Mouse (Mus musculus) liver, embryonic 12.5 days (tissue): ENCODE results near the gene Carns1. TPM values are rescaled to one million over a fixed set of nuclear protein-coding genes. Genes with fewer than 3 reads are reported as not detected.
"Not testable (repeated sequence)": the region's sequence is repeated elsewhere in the genome, so short reads cannot be mapped to it uniquely, and the experiment has no call there.

ENCODE experiments used
- ATAC-seq: fragments of 200-750 bp; cut with Nextera tagmentation; 2 replicates; pipeline ENCODE4 v1.8.0; 2017; ENCODE audit warnings: moderate number of reproducible peaks, mild to moderate bottlenecking, moderate library complexity
- H3K27ac ChIP-seq: fragments of 300-500 bp; sonication (generic); 2 replicates; pipeline ENCODE4 v1.5.1; 2016; ENCODE audit warnings: mild to moderate bottlenecking
- H3K27me3 ChIP-seq: fragments of 300-500 bp; sonication (generic); replicated peaks from 2 replicates; pipeline ENCODE4 v1.6.1; 2016; ENCODE audit warnings: mild to moderate bottlenecking, moderate library complexity
- H3K36me3 ChIP-seq: fragments of 300-500 bp; sonication (generic); 2 replicates; pipeline ENCODE4 v1.6.1; 2016; ENCODE audit warnings: mild to moderate bottlenecking, moderate library complexity
- H3K4me1 ChIP-seq: fragments of 300-500 bp; sonication (generic); 2 replicates; pipeline ENCODE4 v1.6.1; 2016
- H3K4me2 ChIP-seq: fragments of 300-500 bp; sonication (generic); 2 replicates; pipeline ENCODE4 v1.6.1; 2016; ENCODE audit warnings: mild to moderate bottlenecking, moderate library complexity
- H3K4me3 ChIP-seq: fragments of 300-500 bp; sonication (generic); 2 replicates; pipeline ENCODE4 v1.5.1; 2016; ENCODE audit warnings: mild to moderate bottlenecking, moderate library complexity
- H3K9ac ChIP-seq: fragments of 300-500 bp; sonication (generic); 2 replicates; pipeline ENCODE4 v1.6.1; 2016; ENCODE audit warnings: mild to moderate bottlenecking, moderate library complexity
- H3K9me3 ChIP-seq: fragments of 300-500 bp; sonication (generic); replicated peaks from 2 replicates; pipeline ENCODE4 v1.6.1; 2016; ENCODE audit warnings: mild to moderate bottlenecking, moderate library complexity
- WGBS: fragments of 180-500 bp; shearing (Covaris S2); methylation state at CpG from one replicate; pipeline ENCODE4 v1.1.7; 2016; ENCODE audit not compliant: insufficient replicate concordance; 5-methylcytosine and 5-hydroxymethylcytosine counted together
- polyA plus RNA-seq: library from polyadenylated mRNA; unstranded; fragments of >200 nt; fragmentation: Nextera tagmentation; extraction: Ambion mirVana; gene quantifications from 2 replicates; pipeline ENCODE4 v1.2.1, GENCODE M21; 2016

Carns1 gene
- polyA plus RNA-seq, 1 experiment from 2014 or later: 1.3 TPM

- no peak overlapping the region; the same call in 1 of the 2 replicates for H3K27ac ChIP-seq
- H3K27me3 ChIP-seq: peaks cover 13% of the 10 kb centered on the region
- no peak overlapping the region for H3K4me3 ChIP-seq
- no peak overlapping the region for H3K9ac ChIP-seq
- H3K36me3 ChIP-seq: peaks cover 37% of the 10 kb centered on the region
- no peak for ATAC-seq
- H3K9me3 ChIP-seq: no peaks in the 10 kb centered on the region
- 89% methylated on average over 4 of the region's 4 CpGs for WGBS
- H3K4me1 ChIP-seq: peaks cover 45% of the 10 kb centered on the region
- H3K4me2 ChIP-seq: no peak overlapping the region
Measured at GRCm38 (mm10) chr19:4134354-4134753, 40.9 kb downstream of the Carns1 start.

GRCm38 (mm10) chr19:4131768-4132167 lies 43.5 kb downstream of the Carns1 start:
- no peaks in the 10 kb centered on the region for H3K27me3 ChIP-seq
- no peaks in the 10 kb centered on the region for H3K9me3 ChIP-seq
- 88% methylated on average over 2 of the region's 2 CpGs for WGBS
- peak overlapping the region; percentile 85 for H3K4me2 ChIP-seq
- peak; percentile 17 for ATAC-seq
- peak overlapping the region; percentile 74 for H3K9ac ChIP-seq
- peak overlapping the region; percentile 88 for H3K27ac ChIP-seq
- peaks cover 60% of the 10 kb centered on the region for H3K4me1 ChIP-seq
- H3K36me3 ChIP-seq: peaks cover 56% of the 10 kb centered on the region
- 0 out of 2 replicates have a peak overlapping the region, but pooled peaks have one; percentile 66 for H3K4me3 ChIP-seq

- peaks cover 56% of the 10 kb centered on the region for H3K36me3 ChIP-seq
- H3K9ac ChIP-seq: peak overlapping the region; percentile 74
- no peaks in the 10 kb centered on the region for H3K9me3 ChIP-seq
- ATAC-seq: peak; percentile 87
- H3K27ac ChIP-seq: peak overlapping the region; percentile 88
- 40% methylated on average over 5 of the region's 5 CpGs for WGBS
- peaks cover 61% of the 10 kb centered on the region for H3K4me1 ChIP-seq
- peak overlapping the region; percentile 85 for H3K4me2 ChIP-seq
- H3K27me3 ChIP-seq: no peaks in the 10 kb centered on the region
- peak overlapping the region; percentile 66 for H3K4me3 ChIP-seq
Measured at GRCm38 (mm10) chr19:4131075-4131474, 44.2 kb downstream of the Carns1 start.

GRCm38 (mm10) chr19:4130106-4130505 lies 45.2 kb downstream of the Carns1 start:
- Histone ChIP-seq H3K27me3 (no peaks in the 10 kb centered on the region), H3K9me3 (no peaks in the 10 kb centered on the region), H3K27ac (peak overlapping the region; percentile 88), H3K9ac (peak overlapping the region; percentile 74), H3K4me2 (peak overlapping the region; percentile 85), H3K36me3 (peaks cover 56% of the 10 kb centered on the region), H3K4me1 (peaks cover 57% of the 10 kb centered on the region), H3K4me3 (peak overlapping the region; percentile 66)
- 73% methylated on average over 4 of the region's 4 CpGs for whole genome bisulfite sequencing
- no peak for ATAC-seq

- Histone ChIP-seq H3K27me3 (no peaks in the 10 kb centered on the region), H3K9me3 (no peaks in the 10 kb centered on the region), H3K4me3 (0 out of 2 replicates have a peak overlapping the region, but pooled peaks have one; percentile 66), H3K27ac (peak overlapping the region; percentile 88), H3K9ac (peak overlapping the region; percentile 74; the same call in 1 of the 2 replicates), H3K36me3 (peaks cover 56% of the 10 kb centered on the region), H3K4me2 (peak overlapping the region; percentile 85), H3K4me1 (peaks cover 63% of the 10 kb centered on the region)
- ATAC-seq: no peak
- 92% methylated on average over 7 of the region's 7 CpGs for whole genome bisulfite sequencing
Measured at GRCm38 (mm10) chr19:4129462-4129861, 45.8 kb downstream of the Carns1 start.

GRCm38 (mm10) chr19:4126759-4127495 lies 48.4 kb downstream of the Carns1 start:
- Histone ChIP-seq H3K36me3 (peaks cover 39% of the 10 kb centered on the region), H3K4me1 (peaks cover 83% of the 10 kb centered on the region), H3K27ac (peak overlapping the region; percentile 88), H3K4me2 (peak overlapping the region; percentile 76), H3K9ac (peak overlapping the region; percentile 89), H3K9me3 (no peaks in the 10 kb centered on the region), H3K4me3 (peak overlapping the region; percentile 82), H3K27me3 (no peaks in the 10 kb centered on the region)
- 64% methylated on average over 7 of the region's 7 CpGs for WGBS
- ATAC-seq: no peak

GRCm38 (mm10) chr19:4125741-4126696 lies 49.3 kb downstream of the Carns1 start, which contains the start of gene Aip:
TSS of gene Aip (minus strand) at chr19:4125858.
- Histone ChIP-seq H3K9me3 (no peaks in the 10 kb centered on the region), H3K4me2 (peak within 1 kb of the TSS; percentile 76), H3K36me3 (peaks cover 30% of the 10 kb centered on the region), H3K4me3 (peak within 1 kb of the TSS; percentile 82), H3K9ac (peak within 1 kb of the TSS; percentile 89), H3K27ac (peak within 1 kb of the TSS; percentile 88), H3K27me3 (no peaks in the 10 kb centered on the region), H3K4me1 (peaks cover 80% of the 10 kb centered on the region)
- peak; percentile 92 for ATAC-seq
- WGBS: 2% methylated on average over 64 of the region's 64 CpGs

- peak; percentile 11; the same call in 1 of the 2 replicates for ATAC-seq
- H3K4me2 ChIP-seq: peak overlapping the region; percentile 76
- H3K9me3 ChIP-seq, H3K27me3 ChIP-seq: not testable (repeated sequence)
- 37% methylated on average over 3 of the region's 4 CpGs for WGBS
- H3K36me3 ChIP-seq: peaks cover 27% of the 10 kb centered on the region
- peak overlapping the region; percentile 82 for H3K4me3 ChIP-seq
- peak overlapping the region; percentile 89 for H3K9ac ChIP-seq
- H3K4me1 ChIP-seq: peaks cover 80% of the 10 kb centered on the region
- peak overlapping the region; percentile 85 for H3K27ac ChIP-seq
Measured at GRCm38 (mm10) chr19:4125268-4125667, 50.0 kb downstream of the Carns1 start.

- Histone ChIP-seq H3K27ac (peak overlapping the region; percentile 85), H3K9me3 (no peaks in the 10 kb centered on the region), H3K36me3 (peaks cover 20% of the 10 kb centered on the region), H3K4me3 (no peak overlapping the region), H3K27me3 (no peaks in the 10 kb centered on the region), H3K4me1 (peaks cover 80% of the 10 kb centered on the region), H3K4me2 (peak overlapping the region; percentile 76), H3K9ac (peak overlapping the region; percentile 25)
- no peak for ATAC-seq
- WGBS: 79% methylated on average over 4 of the region's 4 CpGs
Measured at GRCm38 (mm10) chr19:4124432-4124831, 50.8 kb downstream of the Carns1 start.

- 42% methylated on average over 7 of the region's 7 CpGs for WGBS
Measured at GRCm38 (mm10) chr19:4122411-4123370, 52.6 kb downstream of the Carns1 start.

GRCm38 (mm10) chr19:4121896-4122295 lies 53.4 kb downstream of the Carns1 start:
- H3K36me3 ChIP-seq: peaks cover 16% of the 10 kb centered on the region
- not testable (repeated sequence) for H3K9me3 ChIP-seq, ATAC-seq, H3K27me3 ChIP-seq, H3K4me3 ChIP-seq
- H3K9ac ChIP-seq: 0 out of 2 replicates have a peak overlapping the region, but pooled peaks have one; percentile 36
- H3K4me1 ChIP-seq: peaks cover 66% of the 10 kb centered on the region
- peak overlapping the region; percentile 70 for H3K4me2 ChIP-seq
- peak overlapping the region; percentile 85 for H3K27ac ChIP-seq
- WGBS: 34% methylated on average over 6 of the region's 6 CpGs

More at GRCm38 (mm10) chr19:4122411-4123370, 52.6 kb downstream of the Carns1 start:
- ATAC-seq: no peak
- Histone ChIP-seq H3K27me3 (no peaks in the 10 kb centered on the region), H3K4me2 (peak overlapping the region; percentile 45), H3K4me3 (no peak overlapping the region), H3K9me3 (no peaks in the 10 kb centered on the region), H3K9ac (peak overlapping the region; percentile 53), H3K36me3 (peaks cover 12% of the 10 kb centered on the region), H3K27ac (peak overlapping the region; percentile 85), H3K4me1 (peaks cover 74% of the 10 kb centered on the region)
